Mouse (Mus musculus): Measurements from ENCODE around the gene Snx9. TPM values are rescaled to one million over a fixed set of nuclear protein-coding genes. Genes with fewer than 3 reads are reported as not detected.

The Snx9 gene
- polyA plus RNA-seq, 1 experiment from 2014 or later, result 55.9 TPM

DNA sequence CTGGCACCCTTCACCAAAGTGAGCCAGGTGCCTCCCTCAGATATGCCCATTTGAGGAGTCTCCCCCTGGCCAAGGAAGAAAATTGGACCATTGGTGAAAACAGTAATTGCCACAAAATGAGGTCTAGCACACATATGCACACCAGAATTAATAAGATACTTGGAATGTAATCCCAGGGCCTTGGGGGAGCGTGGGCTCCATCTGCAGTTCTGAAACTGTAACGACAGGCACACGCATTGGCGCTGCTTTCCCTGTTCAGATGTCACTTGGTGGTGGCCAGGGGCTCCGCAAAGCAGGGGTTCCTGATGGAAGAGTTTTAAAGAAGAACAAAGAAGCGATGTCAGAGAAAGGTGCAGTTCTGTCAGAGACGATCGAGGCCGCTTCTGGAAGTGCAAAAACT is 82.2 kb downstream of the Snx9 start:
- 78% methylated on average over 9 of the region's 9 CpGs for WGBS
- H3K27ac ChIP-seq, result no peak overlapping the region
- H3K9ac ChIP-seq, result no peak overlapping the region
- H3K9me3 ChIP-seq, result no peaks in the 10 kb centered on the region
- peaks cover 33% of the 10 kb centered on the region for H3K36me3 ChIP-seq
- H3K27me3 ChIP-seq (replicated peaks), result no peaks in the 10 kb centered on the region
- H3K4me1 ChIP-seq (replicated peaks), result no peaks in the 10 kb centered on the region
- no peak overlapping the region for H3K4me3 ChIP-seq (replicated peaks)
- no peak overlapping the region for H3K4me2 ChIP-seq (replicated peaks)
- no peak for ATAC-seq

DNA sequence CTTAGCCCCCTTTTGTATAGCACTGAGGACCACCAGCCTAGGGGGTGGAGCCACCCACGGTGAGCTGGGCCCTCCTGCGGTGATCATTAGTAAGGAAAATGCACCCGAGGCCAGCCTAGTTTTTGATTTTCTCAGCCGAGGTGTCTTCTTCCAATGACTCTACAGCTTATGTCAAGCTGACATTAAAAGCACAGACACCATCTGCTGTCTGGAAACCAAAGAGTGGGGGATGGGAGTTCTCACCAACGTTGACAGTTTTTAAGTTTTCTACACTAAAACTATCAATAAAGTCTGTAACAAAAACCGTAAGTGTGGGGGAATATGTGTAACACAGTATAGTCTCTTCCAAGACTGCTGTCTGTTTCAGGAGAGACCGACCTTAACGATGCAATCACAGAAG is 83.1 kb downstream of the Snx9 start:
- H3K27me3 ChIP-seq (replicated peaks), result no peaks in the 10 kb centered on the region
- H3K27ac ChIP-seq, result no peak overlapping the region
- 72% methylated on average over 8 of the region's 8 CpGs for WGBS
- H3K9ac ChIP-seq, result no peak overlapping the region
- no peak overlapping the region for H3K4me3 ChIP-seq (replicated peaks)
- peaks cover 25% of the 10 kb centered on the region for H3K36me3 ChIP-seq
- H3K4me1 ChIP-seq (replicated peaks), result no peaks in the 10 kb centered on the region
- no peak for ATAC-seq
- no peak overlapping the region for H3K4me2 ChIP-seq (replicated peaks)
- H3K9me3 ChIP-seq, result no peaks in the 10 kb centered on the region

DNA sequence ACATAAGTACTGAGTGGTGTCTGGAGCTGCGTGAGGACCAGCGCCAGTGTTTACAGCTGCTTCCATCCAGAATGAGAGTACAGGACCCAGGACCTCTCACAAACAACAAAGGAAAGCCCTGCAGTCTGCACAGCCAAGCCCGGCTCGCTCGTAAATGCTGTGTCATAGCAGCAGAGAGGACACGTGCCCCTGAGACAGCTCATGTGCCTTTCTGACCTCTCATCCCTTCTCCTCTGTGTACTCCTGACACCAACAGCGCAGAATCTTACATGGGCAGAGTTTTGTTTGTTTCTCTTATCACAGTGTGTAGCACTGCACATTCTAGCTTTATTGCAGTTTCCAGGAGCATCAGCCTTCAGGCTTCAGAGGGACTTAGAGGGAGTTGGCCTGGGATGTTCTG is 85.6 kb downstream of the Snx9 start:
- 41% methylated on average over 7 of the region's 7 CpGs for WGBS
- Histone ChIP-seq H3K4me3 (replicated peaks) (no peak overlapping the region), H3K4me2 (replicated peaks) (no peak overlapping the region), H3K36me3 (peaks cover 19% of the 10 kb centered on the region), H3K4me1 (replicated peaks) (no peaks in the 10 kb centered on the region), H3K27me3 (replicated peaks) (no peaks in the 10 kb centered on the region), H3K27ac (peak overlapping the region; percentile 27; the same call in 1 of the 2 replicates), H3K9ac (no peak overlapping the region), H3K9me3 (no peaks in the 10 kb centered on the region)
- ATAC-seq, result peak; percentile 87

DNA sequence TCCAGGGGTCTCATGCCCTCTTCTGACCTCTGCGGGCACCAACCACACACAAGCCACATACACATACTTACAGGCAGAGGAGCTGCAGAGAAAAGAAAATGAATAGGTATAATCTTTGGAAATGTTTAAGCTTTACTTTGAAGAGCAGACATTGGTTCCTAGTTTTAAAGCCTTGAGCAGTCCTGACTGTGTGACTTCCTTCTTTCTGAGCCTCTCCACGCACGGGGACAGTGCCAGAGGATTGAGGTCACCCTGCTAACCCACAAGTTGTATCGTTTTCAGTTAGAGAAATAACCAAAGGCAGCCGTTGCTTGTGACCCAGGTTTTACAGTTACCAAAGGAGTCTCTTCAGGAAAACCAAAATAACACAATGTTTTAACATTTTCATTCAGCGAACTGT is 87.9 kb downstream of the Snx9 start:
- no peak overlapping the region for H3K4me2 ChIP-seq (replicated peaks)
- H3K9me3 ChIP-seq, result no peaks in the 10 kb centered on the region
- no peak overlapping the region for H3K9ac ChIP-seq
- no peaks in the 10 kb centered on the region for H3K27me3 ChIP-seq (replicated peaks)
- ATAC-seq, result no peak
- H3K27ac ChIP-seq, result no peak overlapping the region
- H3K36me3 ChIP-seq, result peaks cover 9% of the 10 kb centered on the region
- H3K4me1 ChIP-seq (replicated peaks), result no peaks in the 10 kb centered on the region
- 93% methylated on average over 6 of the region's 6 CpGs for WGBS
- H3K4me3 ChIP-seq (replicated peaks), result no peak overlapping the region

DNA sequence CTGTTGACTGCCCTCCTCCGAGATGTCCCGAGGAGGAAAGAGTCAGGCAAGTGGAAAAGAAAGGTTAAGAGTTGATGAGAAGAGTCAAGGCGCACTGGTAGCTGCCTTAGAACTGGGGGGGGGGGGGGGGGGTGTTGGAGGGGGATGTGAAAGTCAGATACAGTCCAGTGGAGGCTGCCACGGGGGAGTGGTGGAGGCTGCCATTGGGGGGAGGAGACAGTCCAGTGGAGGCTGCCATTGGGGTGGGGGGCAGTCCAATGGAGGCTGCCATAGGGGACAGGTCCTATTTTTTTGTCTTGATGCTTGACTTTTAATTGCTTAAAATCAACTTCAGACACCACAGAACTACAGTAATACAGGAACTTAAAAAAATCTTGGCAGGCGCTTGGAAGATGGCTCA is 91.0 kb downstream of the Snx9 start:
- peaks cover 9% of the 10 kb centered on the region for H3K36me3 ChIP-seq
- 0 out of 2 replicates have a peak, but pooled peaks cover 9% of the 10 kb centered on the region for H3K4me1 ChIP-seq (replicated peaks)
- no peak overlapping the region for H3K27ac ChIP-seq
- no peaks in the 10 kb centered on the region for H3K27me3 ChIP-seq (replicated peaks)
- H3K9me3 ChIP-seq, result no peaks in the 10 kb centered on the region
- H3K4me2 ChIP-seq (replicated peaks), result no peak overlapping the region
- 86% methylated on average over 5 of the region's 5 CpGs for WGBS
- no peak for ATAC-seq
- H3K9ac ChIP-seq, result no peak overlapping the region
- H3K4me3 ChIP-seq (replicated peaks), result no peak overlapping the region

DNA sequence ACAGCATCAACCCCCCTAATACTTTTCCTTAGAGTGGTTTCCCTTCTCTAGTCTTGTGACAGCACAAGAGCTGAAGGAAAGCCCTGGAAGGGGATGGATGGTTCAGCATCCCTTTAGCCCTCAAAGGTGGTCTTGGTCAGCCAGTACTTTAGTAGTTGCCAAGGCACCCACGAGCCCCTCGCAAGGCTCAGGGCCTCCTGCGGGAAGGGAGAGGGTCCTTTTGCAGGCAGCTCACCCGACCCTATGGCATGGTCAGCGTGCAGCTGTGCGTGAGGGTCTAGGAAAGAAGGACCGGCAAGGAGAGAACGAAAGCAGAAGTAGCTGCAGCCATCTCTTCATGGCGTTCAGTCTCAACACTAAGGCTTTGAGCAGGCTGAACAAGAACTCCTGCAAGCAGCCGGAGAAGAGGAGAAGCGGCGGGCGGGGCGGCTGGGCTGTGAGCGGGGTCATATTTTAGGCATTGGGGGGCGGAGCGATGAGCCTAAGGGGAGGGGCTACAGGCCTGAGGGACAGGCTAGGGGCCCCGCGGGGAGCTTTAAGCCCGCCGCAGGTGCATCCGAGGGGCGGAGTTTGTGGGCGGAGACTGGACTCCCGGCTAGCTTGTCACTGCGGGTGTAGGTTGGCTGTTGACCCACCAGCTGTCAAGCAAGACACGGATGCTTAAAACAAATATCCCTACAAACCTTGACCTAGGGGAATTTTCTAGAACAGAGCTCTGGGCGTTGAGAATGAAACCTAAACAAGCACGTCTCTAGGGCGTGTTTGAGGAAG is 93.6 kb downstream of the Snx9 start:
- Histone ChIP-seq H3K27me3 (replicated peaks) (no peaks in the 10 kb centered on the region), H3K4me3 (replicated peaks) (peak overlapping the region; percentile 33), H3K9me3 (no peaks in the 10 kb centered on the region), H3K36me3 (peaks cover 3% of the 10 kb centered on the region), H3K9ac (peak overlapping the region; percentile 54), H3K27ac (peak overlapping the region; percentile 63; the same call in 1 of the 2 replicates), H3K4me2 (replicated peaks) (peak overlapping the region; percentile 81), H3K4me1 (replicated peaks) (0 out of 2 replicates have a peak, but pooled peaks cover 9% of the 10 kb centered on the region)
- under 1% methylated on average over 30 of the region's 30 CpGs for whole genome bisulfite sequencing
- peak; percentile 96 for ATAC-seq

DNA sequence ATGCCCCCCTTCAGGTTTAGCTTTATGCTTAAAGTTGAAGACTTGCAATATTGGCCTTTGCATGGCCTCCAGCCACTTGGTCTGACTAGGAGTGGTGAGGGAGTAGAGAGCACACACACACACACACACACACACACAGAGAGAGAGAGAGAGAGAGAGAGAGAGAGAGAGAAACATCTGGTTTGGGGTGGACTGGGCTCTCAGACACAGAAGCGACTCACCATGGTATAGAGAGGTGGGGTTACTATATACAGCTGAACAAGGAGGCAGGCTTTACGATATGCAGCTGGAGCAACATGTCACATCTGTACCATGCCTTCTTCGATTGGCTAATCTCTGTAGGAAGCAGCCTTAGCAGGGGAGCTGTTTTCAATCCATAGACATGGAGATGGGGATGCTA is 94.6 kb downstream of the Snx9 start:
- ATAC-seq, result no peak
- Histone ChIP-seq H3K4me1 (replicated peaks) (0 out of 2 replicates have a peak, but pooled peaks cover 14% of the 10 kb centered on the region), H3K4me2 (replicated peaks) (no peak overlapping the region), H3K27me3 (replicated peaks) (no peaks in the 10 kb centered on the region), H3K9ac (no peak overlapping the region), H3K27ac (0 out of 2 replicates have a peak overlapping the region, but pooled peaks have one; percentile 63), H3K9me3 (no peaks in the 10 kb centered on the region), H3K36me3 (peaks cover 3% of the 10 kb centered on the region), H3K4me3 (replicated peaks) (no peak overlapping the region)
- 42% methylated on average over 3 of the region's 3 CpGs for WGBS

DNA sequence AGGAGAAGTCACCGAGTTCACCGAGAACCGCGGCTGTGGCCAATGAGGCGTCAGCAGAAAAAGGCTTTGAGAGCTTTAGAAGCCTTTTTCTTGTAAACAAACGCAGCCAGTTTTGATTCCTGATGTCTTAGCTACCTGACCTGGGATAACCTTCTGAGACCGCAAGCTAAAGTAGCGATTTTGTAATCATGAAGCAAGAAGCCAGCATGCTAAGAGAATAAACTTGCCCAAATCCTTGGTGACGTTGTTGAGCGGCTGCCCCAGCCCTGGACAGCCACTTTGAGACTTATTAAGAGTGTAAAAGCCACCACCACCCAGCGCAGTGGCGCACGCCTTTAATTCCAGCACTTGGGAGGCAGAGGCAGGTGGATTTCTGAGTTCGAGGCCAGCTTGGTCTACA is 95.1 kb downstream of the Snx9 start:
- ATAC-seq, result no peak
- 68% methylated on average over 14 of the region's 14 CpGs for WGBS
- H3K9ac ChIP-seq, result no peak overlapping the region

DNA sequence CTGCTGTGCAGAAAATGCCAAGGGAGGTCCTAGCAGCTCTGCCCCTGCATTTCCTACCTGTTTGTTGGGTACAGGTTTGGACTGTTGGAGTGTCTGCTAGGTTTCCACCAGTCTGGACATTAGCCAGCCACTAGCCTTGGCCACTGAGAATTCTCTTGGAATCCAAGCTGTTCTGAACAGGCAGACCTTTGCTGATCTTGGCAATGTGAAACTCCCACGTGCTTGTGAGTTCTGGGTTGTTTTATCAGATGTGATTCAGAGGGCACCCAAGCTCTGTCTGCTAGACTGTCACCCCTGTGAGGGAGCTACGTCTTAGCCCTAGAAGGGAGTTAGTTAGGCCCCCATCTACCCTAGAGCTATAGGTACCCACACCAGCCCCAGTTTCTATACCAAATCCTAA is 96.3 kb downstream of the Snx9 start:
- Histone ChIP-seq H3K9me3 (no peaks in the 10 kb centered on the region), H3K27ac (no peak overlapping the region), H3K4me2 (replicated peaks) (no peak overlapping the region), H3K4me3 (replicated peaks) (no peak overlapping the region), H3K27me3 (replicated peaks) (no peaks in the 10 kb centered on the region), H3K4me1 (replicated peaks) (peaks cover 19% of the 10 kb centered on the region; the same call in 1 of the 2 replicates), H3K36me3 (no peaks in the 10 kb centered on the region), H3K9ac (no peak overlapping the region)
- no peak for ATAC-seq
- 62% methylated on average over 2 of the region's 2 CpGs for WGBS

More for the DNA sequence above, 95.1 kb downstream of the Snx9 start:
- Histone ChIP-seq H3K36me3 (peaks cover under 1% of the 10 kb centered on the region; the same call in 1 of the 2 replicates), H3K27me3 (replicated peaks) (no peaks in the 10 kb centered on the region), H3K27ac (no peak overlapping the region), H3K4me1 (replicated peaks) (0 out of 2 replicates have a peak, but pooled peaks cover 16% of the 10 kb centered on the region), H3K4me3 (replicated peaks) (no peak overlapping the region), H3K9me3 (no peaks in the 10 kb centered on the region), H3K4me2 (replicated peaks) (no peak overlapping the region)

DNA sequence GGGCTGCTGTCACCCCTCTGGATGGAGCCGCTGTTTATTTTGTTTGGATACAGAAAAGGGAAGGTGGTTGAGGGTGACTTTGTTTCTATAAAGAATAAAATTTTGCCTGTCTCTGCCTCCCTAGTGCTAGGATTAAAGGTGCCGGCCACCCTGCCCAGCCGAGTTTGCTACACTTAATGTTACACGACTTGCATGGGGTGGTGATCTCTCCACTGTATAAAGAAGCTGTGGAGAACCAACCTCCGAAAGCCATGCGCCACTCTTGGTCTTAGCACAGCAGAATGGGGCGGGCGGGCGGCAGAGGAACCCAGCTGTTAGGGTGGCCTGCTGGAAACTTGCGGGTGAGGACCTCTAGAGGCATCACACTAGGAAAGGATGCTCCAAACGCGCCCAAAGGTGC is 98.7 kb downstream of the Snx9 start:
- H3K4me3 ChIP-seq (replicated peaks), result no peak overlapping the region
- ATAC-seq, result no peak
- H3K27ac ChIP-seq, result 0 out of 2 replicates have a peak overlapping the region, but pooled peaks have one; percentile 9
- no peaks in the 10 kb centered on the region for H3K27me3 ChIP-seq (replicated peaks)
- H3K4me1 ChIP-seq (replicated peaks), result peaks cover 19% of the 10 kb centered on the region
- no peaks in the 10 kb centered on the region for H3K9me3 ChIP-seq
- WGBS, result 61% methylated on average over 12 of the region's 12 CpGs
- H3K36me3 ChIP-seq, result no peaks in the 10 kb centered on the region
- H3K9ac ChIP-seq, result no peak overlapping the region
- H3K4me2 ChIP-seq (replicated peaks), result 0 out of 2 replicates have a peak overlapping the region, but pooled peaks have one; percentile 88

DNA sequence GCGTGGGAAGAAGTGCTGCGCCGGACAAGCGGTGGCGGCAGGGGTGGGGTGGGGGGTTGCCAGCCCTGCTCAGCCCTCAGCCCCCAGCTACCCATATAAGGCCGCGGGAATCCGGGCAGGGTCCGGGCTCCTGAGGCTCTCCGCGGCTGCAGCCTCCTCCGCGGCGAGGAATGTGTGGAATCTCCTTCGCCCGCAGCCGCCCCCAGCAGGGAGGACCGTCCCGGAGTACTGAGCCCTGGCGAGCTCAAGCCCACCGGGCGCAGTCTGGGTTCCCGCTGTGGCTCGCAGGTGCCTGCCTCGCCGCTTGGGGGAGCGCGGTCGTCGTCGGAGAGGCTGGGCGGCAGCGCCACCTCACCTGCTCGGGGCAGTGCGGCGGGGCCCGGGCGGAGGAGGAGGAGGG is 99.7 kb downstream of the Snx9 start:
- peak overlapping the region; percentile 88 for H3K4me2 ChIP-seq (replicated peaks)
- peaks cover 14% of the 10 kb centered on the region for H3K4me1 ChIP-seq (replicated peaks)
- H3K27me3 ChIP-seq (replicated peaks), result no peaks in the 10 kb centered on the region
- ATAC-seq, result peak; percentile 93
- H3K27ac ChIP-seq, result peak overlapping the region; percentile 64; the same call in 1 of the 2 replicates
- peak overlapping the region; percentile 79 for H3K4me3 ChIP-seq (replicated peaks)
- H3K9me3 ChIP-seq, result no peaks in the 10 kb centered on the region
- under 1% methylated on average over 31 of the region's 38 CpGs for WGBS
- no peaks in the 10 kb centered on the region for H3K36me3 ChIP-seq
- peak overlapping the region; percentile 68 for H3K9ac ChIP-seq

DNA sequence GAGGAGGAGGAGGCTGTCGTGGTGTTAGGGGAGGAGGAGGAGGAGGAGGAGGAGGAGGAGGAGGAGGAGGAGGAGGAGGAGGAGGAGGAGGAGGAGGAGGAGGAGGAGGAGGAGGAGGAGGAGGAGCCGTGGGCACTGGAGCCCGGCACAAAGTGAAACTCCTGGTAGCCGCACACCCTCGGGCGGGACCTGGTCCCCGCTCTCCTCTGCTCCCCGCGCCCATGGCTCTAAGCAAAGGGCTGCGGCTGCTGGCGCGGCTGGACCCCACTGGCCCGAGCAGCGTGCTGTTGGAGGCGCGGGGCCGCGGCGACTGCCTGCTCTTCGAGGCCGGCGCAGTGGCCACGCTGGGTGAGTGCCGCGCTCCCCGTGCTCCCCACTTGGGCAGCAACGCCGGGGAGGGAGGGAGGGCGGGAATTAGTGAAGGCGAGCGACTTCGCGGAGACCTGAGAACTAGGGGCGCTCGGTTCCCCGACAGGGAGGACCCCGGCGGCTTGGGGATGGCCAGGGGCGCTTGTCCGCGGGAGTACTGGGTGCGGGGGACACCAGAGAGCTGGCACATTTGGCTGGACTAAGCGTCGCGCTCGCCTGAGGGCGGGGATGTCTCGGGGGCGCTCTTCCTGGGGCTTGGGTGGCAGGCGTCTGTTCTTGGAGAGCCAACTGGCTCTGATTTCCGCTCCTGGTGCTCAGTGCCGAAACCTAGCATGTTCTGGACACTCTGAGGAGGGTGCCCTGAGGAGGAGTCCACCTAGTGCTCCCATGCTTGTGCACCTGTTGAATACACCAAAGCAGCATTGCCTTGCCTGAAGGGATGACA is 100.3 kb downstream of the Snx9 start, which contains the start of gene Synj2:
Gene Synj2 (plus strand): TSS at position 51 of the 814 bp plus-strand sequence.
- peak; percentile 83 for ATAC-seq
- peaks cover 14% of the 10 kb centered on the region for H3K4me1 ChIP-seq (replicated peaks)
- H3K4me2 ChIP-seq (replicated peaks), result peak within 1 kb of the TSS; percentile 88
- H3K36me3 ChIP-seq, result no peaks in the 10 kb centered on the region
- H3K9ac ChIP-seq, result peak within 1 kb of the TSS; percentile 82
- no peaks in the 10 kb centered on the region for H3K9me3 ChIP-seq
- peak within 1 kb of the TSS; percentile 87 for H3K27ac ChIP-seq
- under 1% methylated on average over 41 of the region's 52 CpGs for WGBS
- no peaks in the 10 kb centered on the region for H3K27me3 ChIP-seq (replicated peaks)
- peak within 1 kb of the TSS; percentile 79 for H3K4me3 ChIP-seq (replicated peaks)

All from intestine, embryonic 15.5 days (tissue).